Mouse (Mus musculus): ENCODE data around the gene Gm5741.

- no peak for TF ChIP-seq CTCF (IDR thresholded peaks at IDR 0.05; ENCODE audit: insufficient read depth, low read depth, low read length)
- TF ChIP-seq POLR2A (IDR thresholded peaks at IDR 0.05; ENCODE audit: insufficient read depth, low read depth, low read length), result no peak
Measured at GRCm38 (mm10) chr8:85067982-85068381, at the start of gene Gm5741.

Measured in olfactory bulb, adult 2 months (tissue).